ENCODE assay signal across 17 mouse cellular contexts in genomic region chr7:67012011-67012751, GRCm38 (mm10).
DNase-seq lines count a peak whose midpoint lies in the region; ATAC-seq and TF ChIP-seq lines count a peak whose summit lies in the region.
"Had no signal": no experiment of that assay in that cellular context is flagged by ENCODE, and none has a peak within 500 bp of the region (broad histone marks: within the 10 kb centered on the region; RNA-seq: fewer than 3 reads in every experiment).

No protein-coding gene starts in this region.

- no peak for TF ChIP-seq CTCF in liver, embryonic 14.5 days (IDR thresholded peaks at IDR 0.05; ENCODE audit: low read depth)

- no peaks in the 10 kb centered on the region for H3K27me3 ChIP-seq in heart, embryonic 16.5 days (ENCODE audit: control insufficient read depth, insufficient read depth, low read length)
- no peaks in the 10 kb centered on the region for H3K27me3 ChIP-seq in liver, embryonic 14.5 days (ENCODE audit: control insufficient read depth, insufficient read depth, low read length)
- H3K27me3 ChIP-seq in liver, embryonic 11.5 days (replicated peaks; ENCODE audit: control insufficient read depth, insufficient read depth, low read length), result no peaks in the 10 kb centered on the region
- H3K27me3 ChIP-seq in stomach, embryonic 16.5 days (ENCODE audit: control insufficient read depth, insufficient read depth, low read length), result no peaks in the 10 kb centered on the region
- H3K27me3 ChIP-seq: embryonic facial prominence, embryonic 15.5 days; midbrain, embryonic 13.5 days; stomach, embryonic 15.5 days had no signal

- 0 out of 2 replicates have a peak, but pooled peaks cover 5% of the 10 kb centered on the region for H3K36me3 ChIP-seq in heart, embryonic 16.5 days (ENCODE audit: control insufficient read depth, insufficient read depth)
- H3K36me3 ChIP-seq in liver, embryonic 14.5 days (replicated peaks; ENCODE audit: control insufficient read depth, insufficient read depth, low read depth), result no peaks in the 10 kb centered on the region
- no peaks in the 10 kb centered on the region for H3K36me3 ChIP-seq in liver, embryonic 11.5 days (ENCODE audit: control insufficient read depth, insufficient read depth, low read length)
- no peaks in the 10 kb centered on the region for H3K36me3 ChIP-seq in stomach, embryonic 16.5 days (ENCODE audit: control insufficient read depth, insufficient read depth, low read length)
- H3K36me3 ChIP-seq: forebrain, embryonic 10.5 days; midbrain, embryonic 13.5 days; stomach, embryonic 15.5 days had no signal

- H3K4me1 ChIP-seq in heart, embryonic 16.5 days (ENCODE audit: control insufficient read depth, insufficient read depth, low read length), result peaks cover 23% of the 10 kb centered on the region
- H3K4me1 ChIP-seq in liver, embryonic 14.5 days (replicated peaks; ENCODE audit: control insufficient read depth in 2 of 2, insufficient read depth in 2 of 2, low read length in 1 of 2), result peaks cover 0 to 15% of the 10 kb centered on the region in 2 experiments; a peak in 2 of 4 replicates
- H3K4me1 ChIP-seq in liver, embryonic 11.5 days (replicated peaks; ENCODE audit: control insufficient read depth, insufficient read depth, low read length), result peaks cover 2% of the 10 kb centered on the region; the same call in 1 of the 2 replicates
- H3K4me1 ChIP-seq in stomach, embryonic 16.5 days (ENCODE audit: control insufficient read depth, insufficient read depth, low read length), result peaks cover 9% of the 10 kb centered on the region
- H3K4me1 ChIP-seq: embryonic facial prominence, embryonic 15.5 days; forebrain, embryonic 10.5 days; midbrain, embryonic 13.5 days had no signal

- TF ChIP-seq EP300 in liver, embryonic 14.5 days (IDR thresholded peaks at IDR 0.05; ENCODE audit: low read depth), result no peak

- no peak for DNase-seq in heart, postnatal 10 days
- no peak for DNase-seq in liver, embryonic 14.5 days (ENCODE audit: low read depth in 3 of 3, low spot score in 3 of 3)
- DNase-seq in liver, embryonic 11.5 days (ENCODE audit: low spot score), result no peak
- peak; percentile 18 for DNase-seq in lung, postnatal 14 days
- no peak for DNase-seq in embryo, embryonic 10.5 days (ENCODE audit: low spot score)
- DNase-seq: cerebellum, postnatal 10 days; embryo, embryonic 11 days; kidney, adult 18-20 months; layer of hippocampus, adult 9-11 months; liver, postnatal 0 days; right cerebral cortex, postnatal 14 days had no signal

- peak; percentile 66 for ATAC-seq in heart, embryonic 16.5 days (replicated peaks; ENCODE audit: extremely low read depth, insufficient read depth, low FRiP score)
- ATAC-seq in liver, embryonic 14.5 days (ENCODE audit: insufficient read depth), result 0 out of 2 replicates have a peak, but pooled peaks have one; percentile 26
- no peak; the same call in 1 of the 2 replicates for ATAC-seq in liver, embryonic 11.5 days (replicated peaks; ENCODE audit: low FRiP score)
- ATAC-seq in stomach, embryonic 16.5 days (ENCODE audit: insufficient read depth, low FRiP score), result 0 out of 2 replicates have a peak, but pooled peaks have one; percentile 5
- ATAC-seq: liver, postnatal 0 days; midbrain, embryonic 13.5 days had no signal

- H3K27ac ChIP-seq in heart, embryonic 16.5 days (ENCODE audit: low read length), result peak overlapping the region; percentile 70
- H3K27ac ChIP-seq in liver, embryonic 14.5 days, result no peak overlapping the region
- H3K27ac ChIP-seq in liver, embryonic 11.5 days (ENCODE audit: low read depth, low read length), result no peak overlapping the region
- H3K27ac ChIP-seq in stomach, embryonic 16.5 days (ENCODE audit: low read length), result peak overlapping the region; percentile 23; the same call in 1 of the 2 replicates
- H3K27ac ChIP-seq: forebrain, embryonic 10.5 days; midbrain, embryonic 13.5 days; stomach, embryonic 15.5 days had no signal

- H3K9ac ChIP-seq in heart, embryonic 16.5 days (ENCODE audit: low read length), result no peak overlapping the region
- H3K9ac ChIP-seq in liver, embryonic 14.5 days (replicated peaks), result no peak overlapping the region
- H3K9ac ChIP-seq in liver, embryonic 11.5 days (ENCODE audit: low read depth, low read length), result no peak overlapping the region
- H3K9ac ChIP-seq in stomach, embryonic 16.5 days (ENCODE audit: low read length), result no peak overlapping the region
- H3K9ac ChIP-seq: embryonic facial prominence, embryonic 15.5 days; liver, postnatal 0 days; midbrain, embryonic 13.5 days; stomach, embryonic 15.5 days had no signal

- WGBS in heart, embryonic 16.5 days, result 35% methylated on average over 12 of the region's 12 CpGs
- 46% methylated on average over 12 of the region's 12 CpGs for WGBS in liver, embryonic 14.5 days (ENCODE audit: insufficient replicate concordance)
- WGBS in liver, embryonic 11.5 days, result 55% methylated on average over 12 of the region's 12 CpGs
- 58% methylated on average over 12 of the region's 12 CpGs for WGBS in stomach, embryonic 16.5 days

- no peak overlapping the region for H3K4me3 ChIP-seq in heart, embryonic 16.5 days (ENCODE audit: low read length)
- no peak overlapping the region for H3K4me3 ChIP-seq in liver, embryonic 14.5 days (ENCODE audit: insufficient read depth in 1 of 2, low read depth in 2 of 2, low read length in 2 of 2)
- no peak overlapping the region for H3K4me3 ChIP-seq in liver, embryonic 11.5 days (ENCODE audit: low read depth, low read length)
- H3K4me3 ChIP-seq in stomach, embryonic 16.5 days (replicated peaks; ENCODE audit: low read length), result no peak overlapping the region
- H3K4me3 ChIP-seq: embryonic facial prominence, embryonic 15.5 days; forebrain, embryonic 10.5 days; midbrain, embryonic 13.5 days; stomach, embryonic 15.5 days had no signal

- 0 out of 2 replicates have a peak, but pooled peaks cover 3% of the 10 kb centered on the region for H3K9me3 ChIP-seq in heart, embryonic 16.5 days (replicated peaks; ENCODE audit: control insufficient read depth, low read length)
- no peaks in the 10 kb centered on the region for H3K9me3 ChIP-seq in liver, embryonic 14.5 days (ENCODE audit: control insufficient read depth, low read length)
- 0 out of 2 replicates have a peak, but pooled peaks cover 2% of the 10 kb centered on the region for H3K9me3 ChIP-seq in liver, embryonic 11.5 days (ENCODE audit: control insufficient read depth, low read length)
- 0 out of 2 replicates have a peak, but pooled peaks cover 3% of the 10 kb centered on the region for H3K9me3 ChIP-seq in stomach, embryonic 16.5 days (replicated peaks; ENCODE audit: control insufficient read depth, low read length)
- H3K9me3 ChIP-seq: embryonic facial prominence, embryonic 15.5 days; forebrain, embryonic 10.5 days; midbrain, embryonic 13.5 days; stomach, embryonic 15.5 days had no signal

- intact Hi-C loops in heart, postnatal 10 days (cut with DNase I), result no loop called here

- no peak overlapping the region for H3K4me2 ChIP-seq in heart, embryonic 16.5 days (ENCODE audit: low read depth, low read length)
- no peak overlapping the region for H3K4me2 ChIP-seq in liver, embryonic 14.5 days (ENCODE audit: low read depth)
- no peak overlapping the region for H3K4me2 ChIP-seq in liver, embryonic 11.5 days
- no peak overlapping the region for H3K4me2 ChIP-seq in stomach, embryonic 16.5 days (ENCODE audit: low read depth, low read length)
- H3K4me2 ChIP-seq: embryonic facial prominence, embryonic 15.5 days; midbrain, embryonic 13.5 days; stomach, embryonic 15.5 days had no signal

Comparison
In these comparisons a context has a peak if more than half of its experiments do, and no peak if none do; other contexts are left out.
1. H3K27ac ChIP-seq: peak in heart, embryonic 16.5 days (single experiment) and stomach, embryonic 16.5 days (single experiment); none in liver, embryonic 14.5 days (single experiment) and liver, embryonic 11.5 days (single experiment).